Mouse (Mus musculus) heart, adult 2 months (tissue): Measurements from ENCODE around the gene Ppp2r5c.

ENCODE experiments used
- CTCF ChIP-seq: fragments of 200-600 bp; IDR thresholded peaks from 2 replicates; pipeline ENCODE4 v1.8.1; 2022; ENCODE audit warnings: antibody characterized with exemption, mild to moderate bottlenecking, moderate library complexity
- EP300 ChIP-seq: fragments of 200-500 bp; IDR thresholded peaks from 2 replicates; pipeline ENCODE4 v1.6.1; 2011; ENCODE audit warnings: low read depth, low read length, control low read depth; ENCODE audit not compliant: insufficient read depth
- POLR2A ChIP-seq: fragments of 200-500 bp; IDR thresholded peaks from 2 replicates; pipeline ENCODE4 v1.6.1; 2011; ENCODE audit warnings: mild to moderate bottlenecking, low read depth, low read length, control low read depth; ENCODE audit not compliant: insufficient read depth

- TF ChIP-seq POLR2A (no peak), CTCF (no peak), EP300 (no peak)
Observed at GRCm38 (mm10) chr12:110494846-110495245, 47.9 kb downstream of the Ppp2r5c start.
